8 mouse cellular contexts compared by ENCODE assay signal in the genomic region with DNA sequence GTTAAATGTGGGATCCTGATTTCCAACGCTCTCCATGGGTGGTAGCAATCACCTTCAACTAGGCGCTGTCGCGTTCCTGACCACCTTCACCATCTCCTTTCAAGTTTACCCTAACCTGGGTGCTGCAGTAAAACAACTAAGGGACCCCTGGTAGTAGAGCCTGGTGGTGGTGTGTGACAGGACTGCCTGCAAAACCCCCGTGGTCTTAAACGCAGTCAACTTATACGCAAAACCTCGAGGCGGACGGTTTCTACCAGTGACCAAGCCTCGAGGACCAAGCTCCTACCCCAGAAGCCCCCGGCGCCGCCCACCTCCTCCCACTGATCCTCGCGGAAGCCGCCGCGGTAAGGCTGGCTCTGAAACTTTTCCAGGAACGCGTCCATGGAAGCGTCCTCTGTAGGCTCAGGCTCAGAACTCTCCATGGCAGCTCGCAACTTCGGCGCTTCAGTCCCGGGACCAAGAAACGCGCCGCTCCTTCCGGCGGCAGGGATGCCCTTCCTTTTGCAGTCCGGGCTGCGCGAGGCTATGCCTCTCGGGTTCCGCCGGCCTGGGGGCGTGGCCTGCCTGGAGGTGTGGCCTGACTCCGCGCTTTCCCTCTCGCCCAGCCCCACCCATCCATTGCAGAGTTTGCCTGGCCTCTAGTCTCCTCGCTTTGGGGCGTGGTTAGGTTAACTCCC. TPM values are rescaled to one million over a fixed set of nuclear protein-coding genes. Genes with fewer than 3 reads are reported as not detected.
DNase-seq lines count a peak whose midpoint lies in the region; ATAC-seq and TF ChIP-seq lines count a peak whose summit lies in the region.

A gene (minus strand): TSS at position 503 of the 677 bp plus-strand sequence.

- H3K9me3 ChIP-seq in embryonic facial prominence, embryonic 14.5 days (ENCODE audit: control insufficient read depth, low read length), result no peaks in the 10 kb centered on the region
- no peaks in the 10 kb centered on the region for H3K9me3 ChIP-seq in limb, embryonic 13.5 days
- H3K9me3 ChIP-seq in midbrain, embryonic 16.5 days (replicated peaks; ENCODE audit: control insufficient read depth, low read length, poor library complexity, severe bottlenecking), result no peaks in the 10 kb centered on the region

- peak; percentile 93 for DNase-seq in 3T3-L1 (ENCODE audit: low read depth, low spot score)
- DNase-seq in adrenal gland, postnatal 4 days (ENCODE audit: low spot score in 2 of 2), result peak; percentile 77 to 84
- peak; percentile 95 for DNase-seq in embryonic facial prominence, embryonic 14.5 days (ENCODE audit: low spot score)
- peak; percentile 89 to 91 for DNase-seq in heart, adult 2 months
- peak; percentile 84 to 90 for DNase-seq in kidney, adult 8-10 months
- DNase-seq in spleen, postnatal 10 days (ENCODE audit: low spot score in 2 of 2), result peak; percentile 89 to 94

- under 1% methylated on average over 31 of the region's 43 CpGs for WGBS in embryonic facial prominence, embryonic 14.5 days
- WGBS in heart, adult 2 months, result under 1% methylated on average over 43 of the region's 43 CpGs
- WGBS in limb, embryonic 13.5 days, result under 1% methylated on average over 43 of the region's 43 CpGs
- under 1% methylated on average over 43 of the region's 43 CpGs for WGBS in midbrain, embryonic 16.5 days

- peak within 1 kb of the TSS; percentile 71 for H3K27ac ChIP-seq in embryonic facial prominence, embryonic 14.5 days (replicated peaks; ENCODE audit: low read depth, low read length)
- peak within 1 kb of the TSS; percentile 71 for H3K27ac ChIP-seq in heart, adult 2 months
- peak within 1 kb of the TSS; percentile 65; the same call in 1 of the 2 replicates for H3K27ac ChIP-seq in limb, embryonic 13.5 days
- H3K27ac ChIP-seq in midbrain, embryonic 16.5 days (ENCODE audit: low read length), result no peak within 1 kb of the TSS

- H3K9ac ChIP-seq in embryonic facial prominence, embryonic 14.5 days (ENCODE audit: low read depth, low read length), result peak within 1 kb of the TSS; percentile 94
- H3K9ac ChIP-seq in heart, adult 2 months (ENCODE audit: low read depth, low read length), result peak within 1 kb of the TSS; percentile 90
- peak within 1 kb of the TSS; percentile 90 for H3K9ac ChIP-seq in limb, embryonic 13.5 days
- H3K9ac ChIP-seq in midbrain, embryonic 16.5 days (ENCODE audit: low read depth, low read length), result peak within 1 kb of the TSS; percentile 83

- peak; percentile 99 for ATAC-seq in embryonic facial prominence, embryonic 14.5 days (ENCODE audit: low read depth)
- ATAC-seq in limb, embryonic 13.5 days (ENCODE audit: low FRiP score, low read depth), result peak; percentile 97
- ATAC-seq in midbrain, embryonic 16.5 days, result peak; percentile 95

- no peaks in the 10 kb centered on the region for H3K27me3 ChIP-seq in embryonic facial prominence, embryonic 14.5 days (replicated peaks; ENCODE audit: control insufficient read depth, insufficient read depth, low read length)
- no peaks in the 10 kb centered on the region for H3K27me3 ChIP-seq in heart, adult 2 months (ENCODE audit: control insufficient read depth, insufficient read depth, low read length)
- H3K27me3 ChIP-seq in limb, embryonic 13.5 days, result no peaks in the 10 kb centered on the region
- H3K27me3 ChIP-seq in midbrain, embryonic 16.5 days (ENCODE audit: control insufficient read depth, insufficient read depth, low read depth, low read length), result no peaks in the 10 kb centered on the region

- peak within 1 kb of the TSS; percentile 86 for H3K4me3 ChIP-seq in embryonic facial prominence, embryonic 14.5 days (ENCODE audit: low read depth, low read length)
- peak within 1 kb of the TSS; percentile 80 for H3K4me3 ChIP-seq in heart, adult 2 months
- peak within 1 kb of the TSS; percentile 90 for H3K4me3 ChIP-seq in limb, embryonic 13.5 days
- peak within 1 kb of the TSS; percentile 68 for H3K4me3 ChIP-seq in midbrain, embryonic 16.5 days (ENCODE audit: low read depth, low read length)

- peak within 1 kb of the TSS; percentile 90 for H3K4me2 ChIP-seq in embryonic facial prominence, embryonic 14.5 days (ENCODE audit: low read depth, low read length)
- peak within 1 kb of the TSS; percentile 88 for H3K4me2 ChIP-seq in limb, embryonic 13.5 days (replicated peaks)
- peak within 1 kb of the TSS; percentile 84 for H3K4me2 ChIP-seq in midbrain, embryonic 16.5 days (ENCODE audit: low read length)

- H3K4me1 ChIP-seq in embryonic facial prominence, embryonic 14.5 days (ENCODE audit: control insufficient read depth, insufficient read depth, low read length), result peaks cover 6% of the 10 kb centered on the region; the same call in 1 of the 2 replicates
- peaks cover 2% of the 10 kb centered on the region for H3K4me1 ChIP-seq in heart, adult 2 months (ENCODE audit: control insufficient read depth, insufficient read depth, low read length)
- H3K4me1 ChIP-seq in limb, embryonic 13.5 days, result peaks cover 9% of the 10 kb centered on the region
- H3K4me1 ChIP-seq in midbrain, embryonic 16.5 days (ENCODE audit: control insufficient read depth, insufficient read depth, low read length), result peaks cover 7% of the 10 kb centered on the region

- no peak for TF ChIP-seq CTCF in heart, adult 2 months (IDR thresholded peaks at IDR 0.05)

- H3K79me2 ChIP-seq in heart, adult 2 months (replicated peaks; ENCODE audit: control insufficient read depth, insufficient read depth, low read length), result no peaks in the 10 kb centered on the region

- peaks cover 34% of the 10 kb centered on the region for H3K36me3 ChIP-seq in embryonic facial prominence, embryonic 14.5 days (ENCODE audit: control insufficient read depth, insufficient read depth, low read length)
- H3K36me3 ChIP-seq in heart, adult 2 months (ENCODE audit: control insufficient read depth, insufficient read depth, low read length), result peaks cover 3% of the 10 kb centered on the region; the same call in 1 of the 2 replicates
- H3K36me3 ChIP-seq in limb, embryonic 13.5 days, result peaks cover 32% of the 10 kb centered on the region
- H3K36me3 ChIP-seq in midbrain, embryonic 16.5 days (ENCODE audit: control insufficient read depth, insufficient read depth, low read length), result peaks cover 9% of the 10 kb centered on the region

- intact Hi-C loops in heart, adult 2 months (cut with DNase I), result loop anchor here (2.0 kb wide), 1 partner anchor 28 kb away; a partner anchor contains a TSS

- TF ChIP-seq POLR2A in heart, adult 2 months (IDR thresholded peaks at IDR 0.05; ENCODE audit: insufficient read depth, low read depth, low read length), result peak; percentile 83

- TF ChIP-seq EP300 in heart, adult 2 months (IDR thresholded peaks at IDR 0.05; ENCODE audit: insufficient read depth, low read depth, low read length), result peak; percentile 67; the same call in 1 of the 2 replicates

RNA-seq across cellular contexts. Expression of the gene that starts here (rescaled TPM):
- total RNA-seq in adrenal gland, postnatal 4 days (2021), result 10 to 100 TPM; 36.2 to 38.3 TPM
- 71.2 and 80.9 TPM in 2 replicates for polyA plus RNA-seq in embryonic facial prominence, embryonic 14.5 days (2014; fragmentation: Nextera tagmentation; extraction: Ambion mirVana)
- total RNA-seq in heart, adult 2 months (2021), result 10 to 100 TPM; 16.9 to 18.5 TPM
- polyA plus RNA-seq in heart, adult 2 months (2012; rRNA removed), result 28.7 and 43.8 TPM in 2 replicates
- 110 and 113 TPM in 2 replicates for polyA plus RNA-seq in limb, embryonic 13.5 days (2015; fragmentation: Nextera tagmentation; extraction: Ambion mirVana)
- 159 and 163 TPM in 2 replicates for polyA plus RNA-seq in midbrain, embryonic 16.5 days (2015; fragmentation: Nextera tagmentation; extraction: Ambion mirVana)
